Mouse (Mus musculus): ENCODE results near the gene Mpz. TPM values are rescaled to one million over a fixed set of nuclear protein-coding genes. Genes with fewer than 3 reads are reported as not detected.

Mpz gene
- total RNA-seq, 1 experiment from 2014 or later, result not detected

DNA sequence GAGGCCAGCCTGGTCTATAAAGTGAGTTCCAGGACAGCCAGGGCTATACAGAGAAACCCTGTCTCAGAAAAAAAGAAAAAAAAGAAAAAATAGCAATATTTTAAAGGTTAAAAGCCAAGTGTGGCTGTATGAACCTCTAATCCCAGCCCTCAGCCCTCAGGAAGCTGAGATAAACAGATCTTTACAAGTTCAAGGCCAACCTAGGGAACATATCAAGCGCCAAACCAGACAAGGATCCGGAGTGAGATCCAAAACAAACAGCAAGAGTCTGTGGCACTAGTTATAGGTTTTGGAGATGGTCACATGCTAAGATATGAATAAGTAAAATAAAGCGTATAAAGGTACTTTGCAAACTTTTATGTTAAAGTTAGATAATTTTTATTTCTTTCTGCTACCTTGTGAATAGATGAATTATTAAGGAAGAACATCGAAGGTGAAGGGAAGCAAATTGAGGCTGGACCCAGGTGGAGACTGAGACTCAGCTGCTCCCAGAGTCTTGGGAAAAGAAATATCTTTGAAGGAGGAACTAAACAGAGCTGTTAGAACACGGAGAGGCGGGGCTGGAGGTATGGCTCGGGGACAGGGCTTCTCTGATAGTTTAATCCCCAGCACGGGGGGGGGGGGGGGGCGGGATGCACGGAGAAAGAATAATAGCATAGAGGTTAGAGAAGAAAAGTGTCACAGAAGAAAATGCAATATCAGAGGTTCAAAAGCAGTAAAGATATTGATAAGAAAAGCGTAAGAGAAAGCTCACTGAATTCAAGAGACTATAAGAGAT, 53.1 kb downstream of the Mpz start:
- ATAC-seq (replicated peaks; ENCODE audit: insufficient number of reproducible peaks, low FRiP score, low TSS enrichment, poor library complexity, severe bottlenecking), result no peak

DNA sequence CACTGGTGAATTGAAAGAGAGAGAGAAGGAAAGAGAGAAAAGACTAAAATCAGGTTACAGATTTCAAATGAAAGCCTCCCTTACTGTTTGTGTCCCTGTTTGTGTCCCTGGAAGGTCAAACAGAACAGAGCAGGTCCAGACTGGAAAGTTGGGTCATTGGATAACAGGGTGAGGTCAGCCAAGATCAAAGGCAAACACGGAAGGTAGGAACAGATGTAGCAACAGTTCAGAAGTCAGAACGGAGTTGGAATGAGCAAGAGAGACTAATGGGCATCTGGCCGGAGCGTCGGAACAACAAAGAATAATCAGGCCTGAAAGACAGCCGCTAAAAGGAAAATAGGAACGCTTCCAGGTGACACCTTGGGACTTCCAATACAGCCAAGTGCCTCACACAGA, 53.7 kb downstream of the Mpz start:
- no peak for ATAC-seq (replicated peaks; ENCODE audit: insufficient number of reproducible peaks, low FRiP score, low TSS enrichment, poor library complexity, severe bottlenecking)

DNA sequence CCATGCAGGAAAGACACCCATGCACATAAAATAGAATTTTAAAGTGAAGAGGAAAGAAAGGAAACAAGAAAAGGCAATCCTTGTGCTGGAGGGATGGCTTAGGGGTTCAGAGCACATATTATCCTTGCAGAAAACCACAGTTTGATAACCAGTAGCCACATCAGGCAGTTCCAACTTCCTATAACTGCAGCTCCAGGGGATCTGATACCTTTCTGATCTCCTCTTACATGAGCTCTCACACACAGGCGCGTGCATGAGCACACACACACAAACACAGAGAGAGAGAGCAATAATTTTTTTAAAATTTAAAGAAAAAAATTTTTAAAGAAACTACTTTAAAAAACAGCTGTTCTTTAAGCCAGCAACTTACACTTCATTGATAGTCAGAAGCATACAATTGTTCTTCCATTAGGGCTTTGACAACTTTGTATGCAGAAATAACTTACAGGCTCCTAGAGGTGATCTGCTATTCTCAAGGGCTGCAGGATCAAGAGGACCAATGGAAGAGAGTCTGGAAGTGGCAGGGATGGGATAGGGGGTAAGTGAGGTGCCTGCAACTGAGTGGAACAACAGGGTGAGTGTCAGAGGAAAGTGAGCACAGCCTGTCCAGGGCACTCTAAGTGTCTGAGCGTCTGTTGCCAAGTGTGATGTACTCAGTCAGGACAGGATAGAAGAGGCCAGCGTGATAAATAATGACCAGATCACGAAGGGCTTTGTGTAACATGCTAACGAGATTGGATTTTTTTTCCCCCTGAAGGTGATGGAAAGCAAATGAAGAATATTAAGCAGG, 55.4 kb downstream of the Mpz start:
- no peak for ATAC-seq (replicated peaks; ENCODE audit: insufficient number of reproducible peaks, low FRiP score, low TSS enrichment, poor library complexity, severe bottlenecking)

DNA sequence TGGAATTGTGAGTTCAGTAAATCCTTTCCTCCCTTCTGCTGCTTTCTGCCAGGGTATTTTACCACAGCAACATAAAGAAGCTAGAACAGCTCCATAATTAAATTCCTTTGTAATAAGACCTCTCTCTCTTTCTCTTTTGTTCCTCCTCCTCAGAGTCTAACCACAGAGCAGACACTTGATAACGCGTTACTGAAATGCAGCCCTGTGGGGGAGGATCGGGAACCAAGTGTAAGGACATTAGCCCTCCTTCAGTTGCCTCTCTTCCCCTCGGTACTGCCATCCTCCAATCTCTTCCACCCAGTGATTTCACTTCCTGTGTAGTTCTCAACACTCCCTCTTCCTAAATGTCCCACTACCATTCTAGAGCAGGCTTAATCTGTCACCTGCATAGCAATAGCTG, 58.9 kb downstream of the Mpz start:
- ATAC-seq (replicated peaks; ENCODE audit: insufficient number of reproducible peaks, low FRiP score, low TSS enrichment, poor library complexity, severe bottlenecking), result no peak

Other genes with a start within 250 kb of the Mpz start
- 0.43 TPM in 1 of 3 replicates, not detected in the others for gene Fcrlb, start 237.8 kb upstream of the Mpz start, total RNA-seq (2017)
- 25.8 to 50.1 TPM (median 35.3 TPM) in 3 replicates for gene Fcrla, start 223.1 kb upstream of the Mpz start, total RNA-seq (2017)
- gene Fcgr2b, start 174.2 kb upstream of the Mpz start, total RNA-seq (2017), result 181 to 197 TPM (median 187 TPM) in 3 replicates
- gene Fcgr4, start 131.8 kb upstream of the Mpz start, total RNA-seq (2017), result 364 to 612 TPM (median 571 TPM) in 3 replicates
- 270 to 442 TPM (median 434 TPM) in 3 replicates for gene Fcgr3, start 85.8 kb upstream of the Mpz start, total RNA-seq (2017)
- 1.4 to 6.2 TPM (median 1.6 TPM) in 3 replicates for gene Cfap126, start 36.8 kb upstream of the Mpz start, total RNA-seq (2017)
- gene Sdhc, start 108 bp upstream of the Mpz start, total RNA-seq (2017), result 15.7 to 38.4 TPM (median 25.1 TPM) in 3 replicates
- gene Pcp4l1, start 45.6 kb downstream of the Mpz start, total RNA-seq (2017), result 0.29 to 2.0 TPM in 2 of 3 replicates, not detected in the other
- gene Nr1i3, start 63.3 kb downstream of the Mpz start, total RNA-seq (2017), result 0.19 to 0.86 TPM in 2 of 3 replicates, not detected in the other
- 5.0 to 10.2 TPM (median 9.3 TPM) in 3 replicates for gene Tomm40l, start 71.8 kb downstream of the Mpz start, total RNA-seq (2017)
- not detected in 3 replicates for gene Apoa2, start 74.3 kb downstream of the Mpz start, total RNA-seq (2017)
- gene Fcer1g, start 83.7 kb downstream of the Mpz start, total RNA-seq (2017), result 875 to 1,050 TPM (median 955 TPM) in 3 replicates
- gene Adamts4, start 99.7 kb downstream of the Mpz start, total RNA-seq (2017), result not detected in 3 replicates
- gene Ndufs2, start 100.7 kb downstream of the Mpz start, total RNA-seq (2017), result 172 to 231 TPM (median 231 TPM) in 3 replicates
- gene B4galt3, start 119.6 kb downstream of the Mpz start, total RNA-seq (2017), result 32.4 to 35.5 TPM (median 34.3 TPM) in 3 replicates
- 9.2 to 14.2 TPM (median 11.1 TPM) in 3 replicates for gene Ppox, start 130.5 kb downstream of the Mpz start, total RNA-seq (2017)
- gene Usp21, start 137.3 kb downstream of the Mpz start, total RNA-seq (2017), result 8.1 to 12.6 TPM (median 11.2 TPM) in 3 replicates
- 46.7 to 66.9 TPM (median 63.4 TPM) in 3 replicates for gene Ufc1, start 144.3 kb downstream of the Mpz start, total RNA-seq (2017)
- 9.8 to 12.6 TPM (median 11.4 TPM) in 3 replicates for gene Dedd, start 178.4 kb downstream of the Mpz start, total RNA-seq (2017)
- 35.1 to 41.2 TPM (median 36.1 TPM) in 3 replicates for gene Nit1, start 194.9 kb downstream of the Mpz start, total RNA-seq (2017)
- gene Pfdn2, start 195.0 kb downstream of the Mpz start, total RNA-seq (2017), result 26.8 to 86.9 TPM (median 34.0 TPM) in 3 replicates
- gene Klhdc9, start 210.1 kb downstream of the Mpz start, total RNA-seq (2017), result not detected in 3 replicates
- gene Nectin4, start 219.4 kb downstream of the Mpz start, total RNA-seq (2017), result 2.0 to 3.9 TPM (median 2.5 TPM) in 3 replicates
- gene Arhgap30, start 238.2 kb downstream of the Mpz start, total RNA-seq (2017), result 328 to 413 TPM (median 376 TPM) in 3 replicates

Measured in monocyte, adult 5-6 weeks (primary cell).